In the genomic region with DNA sequence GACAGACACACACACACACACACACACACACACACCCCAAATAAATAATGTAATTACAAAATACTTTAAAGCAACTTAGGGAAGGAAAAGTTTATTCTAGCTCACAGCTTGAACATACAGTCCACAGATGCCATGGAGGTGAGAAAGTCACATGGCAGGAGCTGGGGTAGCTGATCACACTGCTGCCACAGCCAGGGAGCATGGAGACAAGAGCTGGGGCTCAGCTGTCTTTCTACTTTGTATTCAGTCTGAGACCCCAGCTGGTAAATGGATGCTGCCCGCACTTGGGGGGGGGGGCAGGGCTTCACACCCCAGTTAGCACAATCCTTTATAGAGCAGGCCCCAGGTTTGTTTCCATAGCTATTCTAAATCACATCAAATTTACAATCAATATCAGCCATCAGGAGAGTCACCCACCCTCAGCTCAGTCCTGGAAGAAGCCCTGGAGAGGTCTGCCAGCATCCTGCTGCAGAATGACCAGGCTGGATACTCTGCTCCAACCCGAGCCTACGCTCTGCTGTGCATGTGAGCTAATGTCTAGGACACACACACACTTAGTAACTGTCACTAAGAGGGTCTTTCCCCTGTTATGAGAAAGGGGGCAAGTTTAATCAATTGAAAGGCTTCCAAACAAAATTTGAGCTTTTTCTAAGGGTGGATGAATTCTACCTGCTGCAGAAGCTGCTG, we compare ENCODE assay signal across 18 mouse cellular contexts.
DNase-seq lines count a peak whose midpoint lies in the region; ATAC-seq and TF ChIP-seq lines count a peak whose summit lies in the region.
"Had no signal": no experiment of that assay in that cellular context is flagged by ENCODE, and none has a peak within 500 bp of the region (broad histone marks: within the 10 kb centered on the region; RNA-seq: fewer than 3 reads in every experiment).

No protein-coding gene starts in this region.

- no peak overlapping the region for H3K4me2 ChIP-seq in hindbrain, embryonic 12.5 days (replicated peaks)
- no peak overlapping the region for H3K4me2 ChIP-seq in hindbrain, postnatal 0 days (ENCODE audit: low read depth, low read length)
- H3K4me2 ChIP-seq in neural tube, embryonic 11.5 days (ENCODE audit: low read depth): no peak overlapping the region
- H3K4me2 ChIP-seq in midbrain, embryonic 13.5 days (replicated peaks): no peak overlapping the region
- no peak overlapping the region for H3K4me2 ChIP-seq in neural tube, embryonic 14.5 days (ENCODE audit: low read depth, low read length)
- H3K4me2 ChIP-seq: heart, embryonic 13.5 days had no signal

- H3K9ac ChIP-seq in hindbrain, embryonic 12.5 days: no peak overlapping the region
- H3K9ac ChIP-seq in hindbrain, postnatal 0 days (replicated peaks; ENCODE audit: low read length): no peak overlapping the region
- H3K9ac ChIP-seq in neural tube, embryonic 11.5 days (ENCODE audit: low read length): no peak overlapping the region
- H3K9ac ChIP-seq in midbrain, embryonic 13.5 days (replicated peaks): no peak overlapping the region
- no peak overlapping the region for H3K9ac ChIP-seq in neural tube, embryonic 14.5 days (replicated peaks; ENCODE audit: low read depth, low read length)
- H3K9ac ChIP-seq: heart, embryonic 13.5 days had no signal

- no peaks in the 10 kb centered on the region for H3K36me3 ChIP-seq in hindbrain, embryonic 12.5 days
- H3K36me3 ChIP-seq in hindbrain, postnatal 0 days (ENCODE audit: insufficient read depth, low read length): no peaks in the 10 kb centered on the region
- H3K36me3 ChIP-seq in neural tube, embryonic 11.5 days (ENCODE audit: control insufficient read depth, insufficient read depth, low read length): no peaks in the 10 kb centered on the region
- H3K36me3 ChIP-seq in midbrain, embryonic 13.5 days: no peaks in the 10 kb centered on the region
- no peaks in the 10 kb centered on the region for H3K36me3 ChIP-seq in neural tube, embryonic 14.5 days (ENCODE audit: control insufficient read depth, insufficient read depth, low read length)
- H3K36me3 ChIP-seq: embryonic facial prominence, embryonic 10.5 days; heart, embryonic 13.5 days had no signal

- WGBS in hindbrain, embryonic 12.5 days: 47% methylated on average over 3 of the region's 3 CpGs
- WGBS in hindbrain, postnatal 0 days: 46% methylated on average over 3 of the region's 3 CpGs
- WGBS in neural tube, embryonic 11.5 days: 70% methylated on average over 3 of the region's 3 CpGs
- WGBS in midbrain, embryonic 13.5 days: 35% methylated on average over 3 of the region's 3 CpGs
- 26% methylated on average over 3 of the region's 3 CpGs for WGBS in neural tube, embryonic 14.5 days

- no peak for DNase-seq in hindbrain, postnatal 0 days (ENCODE audit: low spot score)
- DNase-seq in neural tube, embryonic 11.5 days (ENCODE audit: low spot score): peak; percentile 47
- no peak for DNase-seq in neural tube, embryonic 10.5 days (ENCODE audit: extremely low spot score, low spot score)
- DNase-seq in right cerebral cortex, postnatal 36 days (ENCODE audit: low spot score in 2 of 2): no peak
- DNase-seq in right cerebral cortex, postnatal 10 days (ENCODE audit: low spot score in 2 of 2): no peak
- DNase-seq: adrenal gland, adult 2 months; adrenal gland, postnatal 25 days; cerebellum, adult 2 months; cerebellum, postnatal 10 days; gastrocnemius, postnatal 36 days; heart, adult 11 months; heart, postnatal 36 days had no signal

- H3K4me3 ChIP-seq in hindbrain, embryonic 12.5 days: no peak overlapping the region
- H3K4me3 ChIP-seq in hindbrain, postnatal 0 days (ENCODE audit: low read length): no peak overlapping the region
- H3K4me3 ChIP-seq in neural tube, embryonic 11.5 days (ENCODE audit: low read depth, low read length): no peak overlapping the region
- H3K4me3 ChIP-seq in midbrain, embryonic 13.5 days (replicated peaks): no peak overlapping the region
- no peak overlapping the region for H3K4me3 ChIP-seq in neural tube, embryonic 14.5 days (ENCODE audit: low read depth, low read length)
- H3K4me3 ChIP-seq: embryonic facial prominence, embryonic 10.5 days; heart, embryonic 13.5 days had no signal

- peaks cover 17% of the 10 kb centered on the region for H3K4me1 ChIP-seq in hindbrain, embryonic 12.5 days
- no peaks in the 10 kb centered on the region for H3K4me1 ChIP-seq in hindbrain, postnatal 0 days (ENCODE audit: insufficient read depth, low read length)
- no peaks in the 10 kb centered on the region for H3K4me1 ChIP-seq in neural tube, embryonic 11.5 days (ENCODE audit: control insufficient read depth, insufficient read depth, low read length)
- H3K4me1 ChIP-seq in midbrain, embryonic 13.5 days (replicated peaks): peaks cover 13% of the 10 kb centered on the region; the same call in 1 of the 2 replicates
- H3K4me1 ChIP-seq in neural tube, embryonic 14.5 days (ENCODE audit: control insufficient read depth, insufficient read depth, low read length): no peaks in the 10 kb centered on the region
- H3K4me1 ChIP-seq: heart, embryonic 13.5 days had no signal

- no peak for TF ChIP-seq CTCF in hindbrain, postnatal 0 days (IDR thresholded peaks at IDR 0.05; ENCODE audit: low read depth)

- ATAC-seq in hindbrain, embryonic 12.5 days (ENCODE audit: low FRiP score): peak; percentile 69; the same call in 1 of the 2 replicates
- ATAC-seq in hindbrain, postnatal 0 days: no peak
- ATAC-seq in neural tube, embryonic 11.5 days (ENCODE audit: insufficient read depth, low FRiP score, low TSS enrichment): no peak
- ATAC-seq in midbrain, embryonic 13.5 days: 0 out of 2 replicates have a peak, but pooled peaks have one; percentile 40
- ATAC-seq in neural tube, embryonic 14.5 days (ENCODE audit: low read depth): peak; percentile 51; the same call in 1 of the 2 replicates
- ATAC-seq: forebrain, embryonic 14.5 days had no signal

- H3K27ac ChIP-seq in hindbrain, embryonic 12.5 days: peak overlapping the region; percentile 44; the same call in 1 of the 2 replicates
- no peak overlapping the region for H3K27ac ChIP-seq in hindbrain, postnatal 0 days
- no peak overlapping the region for H3K27ac ChIP-seq in neural tube, embryonic 11.5 days (ENCODE audit: low read depth, low read length)
- H3K27ac ChIP-seq in midbrain, embryonic 13.5 days: no peak overlapping the region
- H3K27ac ChIP-seq in neural tube, embryonic 14.5 days (ENCODE audit: low read depth, low read length): no peak overlapping the region
- H3K27ac ChIP-seq: embryonic facial prominence, embryonic 10.5 days; heart, embryonic 13.5 days had no signal

- H3K9me3 ChIP-seq in hindbrain, embryonic 12.5 days (replicated peaks): 0 out of 2 replicates have a peak, but pooled peaks cover 7% of the 10 kb centered on the region
- peaks cover 4% of the 10 kb centered on the region; the same call in 1 of the 2 replicates for H3K9me3 ChIP-seq in hindbrain, postnatal 0 days (ENCODE audit: low read length)
- no peaks in the 10 kb centered on the region for H3K9me3 ChIP-seq in neural tube, embryonic 11.5 days (ENCODE audit: control insufficient read depth, low read length)
- no peaks in the 10 kb centered on the region for H3K9me3 ChIP-seq in midbrain, embryonic 13.5 days
- H3K9me3 ChIP-seq in neural tube, embryonic 14.5 days (ENCODE audit: control insufficient read depth, low read length): no peaks in the 10 kb centered on the region
- H3K9me3 ChIP-seq: embryonic facial prominence, embryonic 10.5 days had no signal

- no peaks in the 10 kb centered on the region for H3K27me3 ChIP-seq in hindbrain, embryonic 12.5 days
- H3K27me3 ChIP-seq in hindbrain, postnatal 0 days (ENCODE audit: insufficient read depth, low read length): no peaks in the 10 kb centered on the region
- no peaks in the 10 kb centered on the region for H3K27me3 ChIP-seq in neural tube, embryonic 11.5 days (ENCODE audit: control insufficient read depth, insufficient read depth, low read length)
- no peaks in the 10 kb centered on the region for H3K27me3 ChIP-seq in midbrain, embryonic 13.5 days
- no peaks in the 10 kb centered on the region for H3K27me3 ChIP-seq in neural tube, embryonic 14.5 days (ENCODE audit: control insufficient read depth, insufficient read depth, low read length)

Comparison
In these comparisons a context has a peak if more than half of its experiments do, and no peak if none do; other contexts are left out.
1. ATAC-seq: peak in hindbrain, embryonic 12.5 days (single experiment), midbrain, embryonic 13.5 days (single experiment) and neural tube, embryonic 14.5 days (single experiment); none in hindbrain, postnatal 0 days (single experiment) and neural tube, embryonic 11.5 days (single experiment).